Mouse (Mus musculus) cerebellum, adult (tissue): Measurements from ENCODE around the gene Sult1a1.

ENCODE experiments used
- ATAC-seq: cut with Nextera tagmentation; 2 replicates; pipeline ENCODE4 v1.9.2; 2017; ENCODE audit warnings: mild to moderate bottlenecking, moderate library complexity, mixed read lengths; ENCODE audit not compliant: insufficient number of reproducible peaks, low FRiP score, low TSS enrichment

The Sult1a1 gene

GRCm38 (mm10) chr7:126676207-126676606 lies at the start of gene Sult1a1:
Sult1a1 (minus strand) TSS chr7:126676432.
- no peak for ATAC-seq

GRCm38 (mm10) chr7:126725667-126726066 lies 49.4 kb upstream of the Sult1a1 start:
- ATAC-seq, result no peak

GRCm38 (mm10) chr7:126725077-126725476 lies 48.8 kb upstream of the Sult1a1 start:
- ATAC-seq, result no peak

- ATAC-seq, result no peak
Observed at GRCm38 (mm10) chr7:126721635-126722034, 45.4 kb upstream of the Sult1a1 start.

- no peak for ATAC-seq
Observed at GRCm38 (mm10) chr7:126718787-126719337, 42.6 kb upstream of the Sult1a1 start.

GRCm38 (mm10) chr7:126717566-126717965 lies 41.3 kb upstream of the Sult1a1 start:
- ATAC-seq, result no peak

- no peak for ATAC-seq
Observed at GRCm38 (mm10) chr7:126715679-126716078, 39.4 kb upstream of the Sult1a1 start.

GRCm38 (mm10) chr7:126711910-126712309 lies 35.7 kb upstream of the Sult1a1 start:
- no peak for ATAC-seq

- no peak for ATAC-seq
Observed at GRCm38 (mm10) chr7:126710266-126710665, 34.0 kb upstream of the Sult1a1 start.

- ATAC-seq, result no peak
Observed at GRCm38 (mm10) chr7:126708175-126708952, 32.1 kb upstream of the Sult1a1 start.

- ATAC-seq, result no peak
Observed at GRCm38 (mm10) chr7:126707442-126708174, 31.4 kb upstream of the Sult1a1 start, which contains the start of gene Coro1a. Coro1a (minus strand) TSS chr7:126707787.

GRCm38 (mm10) chr7:126704121-126704980 lies 28.1 kb upstream of the Sult1a1 start:
- ATAC-seq, result peak; percentile 78

GRCm38 (mm10) chr7:126703757-126704077 lies 27.5 kb upstream of the Sult1a1 start:
- ATAC-seq, result 0 out of 2 replicates have a peak, but pooled peaks have one; percentile 12

GRCm38 (mm10) chr7:126702861-126703756 lies 26.9 kb upstream of the Sult1a1 start:
- ATAC-seq, result no peak

- ATAC-seq, result no peak
Observed at GRCm38 (mm10) chr7:126702358-126702757, 26.1 kb upstream of the Sult1a1 start.

- no peak for ATAC-seq
Observed at GRCm38 (mm10) chr7:126701559-126702357, 25.5 kb upstream of the Sult1a1 start.

GRCm38 (mm10) chr7:126701070-126701469 lies 24.8 kb upstream of the Sult1a1 start:
- 0 out of 2 replicates have a peak, but pooled peaks have one; percentile 23 for ATAC-seq
